Mouse (Mus musculus) urinary bladder, postnatal 10 days (tissue): ENCODE results near the gene Gm5861.
A peak's percentile ranks its signal among the peaks of the same experiment; 100 is the strongest.
"Not testable (repeated sequence)": the region's sequence is repeated elsewhere in the genome, so short reads cannot be mapped to it uniquely, and the experiment has no call there.

Experiments used
- DNase-seq: peaks from one replicate; pipeline ENCODE4 v3.0.0; 2022; ENCODE audit warnings: low spot score

Gene Gm5861

DNA sequence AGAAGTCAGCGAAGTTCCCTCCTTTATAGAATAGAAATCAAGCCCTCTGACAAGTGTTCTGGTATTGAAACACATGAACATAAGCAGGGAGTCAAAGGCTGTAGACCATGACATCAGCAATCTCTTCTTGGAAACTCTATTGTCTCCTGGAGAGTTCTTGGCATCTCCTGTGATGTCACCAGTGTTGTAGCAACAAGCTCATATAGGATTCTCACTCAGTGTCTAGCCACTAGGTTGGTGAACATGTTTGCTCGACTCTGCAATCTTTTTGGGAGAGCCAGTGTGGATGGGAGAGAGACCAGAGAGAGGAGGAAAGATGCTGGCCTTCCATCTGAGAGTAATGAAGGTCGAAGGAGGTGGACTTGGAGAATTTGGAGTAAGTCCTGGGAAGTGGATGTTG, at the start of gene Gm5861:
Gene Gm5861 (plus strand): TSS at position 301 of the 400 bp plus-strand sequence.
- DNase-seq, result not testable (repeated sequence)

DNA sequence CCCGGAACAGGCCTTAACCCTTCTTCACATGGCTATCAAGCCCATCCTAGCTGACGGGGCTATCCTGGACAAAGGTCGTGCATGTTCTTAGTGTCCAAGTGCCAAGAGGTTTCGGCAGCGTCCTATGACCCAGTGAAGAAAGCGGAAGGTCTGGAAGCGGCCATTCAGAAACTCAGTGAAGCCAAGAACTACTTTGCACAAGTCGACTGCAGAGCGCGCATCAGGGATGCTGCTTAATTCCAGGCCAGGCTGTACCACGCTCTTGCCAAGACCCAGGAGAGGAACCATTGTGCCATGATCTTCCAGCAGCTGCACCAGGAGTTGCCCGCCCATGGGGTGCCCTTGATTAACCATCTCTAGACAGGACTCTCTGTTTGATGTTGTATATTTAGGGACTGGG, 44.8 kb upstream of the Gm5861 start:
- DNase-seq, result peak; percentile 11
